In genomic region chr7:72206841-72207240, GRCm38 (mm10) we compare ENCODE assay signal across 19 mouse cellular contexts.
A peak's percentile ranks its signal among the peaks of the same experiment; 100 is the strongest.
DNase-seq lines count a peak whose midpoint lies in the region; ATAC-seq lines count a peak whose summit lies in the region.
"Had no signal": no experiment of that assay in that cellular context is flagged by ENCODE, and none has a peak within 500 bp of the region (broad histone marks: within the 10 kb centered on the region; RNA-seq: fewer than 3 reads in every experiment).

No protein-coding gene starts in this region.

- no peak overlapping the region for H3K4me3 ChIP-seq in kidney, embryonic 16.5 days (ENCODE audit: low read length)
- no peak overlapping the region for H3K4me3 ChIP-seq in limb, embryonic 11.5 days (ENCODE audit: low read depth, low read length)
- H3K4me3 ChIP-seq: hindbrain, embryonic 12.5 days; stomach, embryonic 15.5 days had no signal

- DNase-seq in kidney, adult 18-20 months = no peak
- peak; percentile 42 for DNase-seq in brain, adult 2 months (ENCODE audit: low read depth, low spot score)
- DNase-seq in embryo, embryonic 10.5 days (ENCODE audit: low spot score) = peak; percentile 40
- peak; percentile 62 for DNase-seq in limb, embryonic 11.5 days (ENCODE audit: low spot score)
- no peak for DNase-seq in spleen, postnatal 10 days (ENCODE audit: low spot score in 2 of 2)
- no peak for DNase-seq in adrenal gland, postnatal 4 days (ENCODE audit: low spot score in 2 of 2)
- DNase-seq: adrenal gland, postnatal 14 days; cerebellum, adult 2 months; liver; liver, postnatal 0 days; midbrain, embryonic 14.5 days; spleen, adult 18-20 months had no signal

- peaks cover 28% of the 10 kb centered on the region for H3K4me1 ChIP-seq in kidney, embryonic 16.5 days (ENCODE audit: insufficient read depth, low read length)
- peaks cover 3% of the 10 kb centered on the region; the same call in 1 of the 2 replicates for H3K4me1 ChIP-seq in limb, embryonic 11.5 days (ENCODE audit: control insufficient read depth, insufficient read depth, low read length)
- H3K4me1 ChIP-seq: hindbrain, embryonic 12.5 days; stomach, embryonic 15.5 days had no signal

- H3K9me3 ChIP-seq in kidney, embryonic 16.5 days (ENCODE audit: low read length) = no peaks in the 10 kb centered on the region
- no peaks in the 10 kb centered on the region for H3K9me3 ChIP-seq in limb, embryonic 11.5 days (ENCODE audit: control insufficient read depth, low read length)
- H3K9me3 ChIP-seq: hindbrain, embryonic 12.5 days; stomach, embryonic 15.5 days had no signal

- no peak overlapping the region for H3K9ac ChIP-seq in kidney, embryonic 16.5 days (replicated peaks; ENCODE audit: low read length)
- no peak overlapping the region for H3K9ac ChIP-seq in limb, embryonic 11.5 days (ENCODE audit: low read length)
- H3K9ac ChIP-seq: hindbrain, embryonic 12.5 days; liver, postnatal 0 days; stomach, embryonic 15.5 days had no signal

- WGBS in kidney, embryonic 16.5 days = 20% methylated on average over 6 of the region's 6 CpGs
- WGBS in limb, embryonic 11.5 days = 4% methylated on average over 6 of the region's 6 CpGs

- H3K27me3 ChIP-seq in kidney, embryonic 16.5 days (ENCODE audit: insufficient read depth, low read length) = no peaks in the 10 kb centered on the region
- no peaks in the 10 kb centered on the region for H3K27me3 ChIP-seq in limb, embryonic 11.5 days (ENCODE audit: control insufficient read depth, insufficient read depth, low read length)
- H3K27me3 ChIP-seq: hindbrain, embryonic 12.5 days; Patski; stomach, embryonic 15.5 days had no signal

- H3K4me2 ChIP-seq in kidney, embryonic 16.5 days (replicated peaks; ENCODE audit: low read depth, low read length) = 0 out of 2 replicates have a peak overlapping the region, but pooled peaks have one; percentile 10
- no peak overlapping the region for H3K4me2 ChIP-seq in limb, embryonic 11.5 days (ENCODE audit: low read depth, severe bottlenecking)
- H3K4me2 ChIP-seq: hindbrain, embryonic 12.5 days; stomach, embryonic 15.5 days had no signal

- H3K27ac ChIP-seq in kidney, embryonic 16.5 days (ENCODE audit: low read length) = peak overlapping the region; percentile 78
- H3K27ac ChIP-seq in limb, embryonic 11.5 days (replicated peaks; ENCODE audit: low read depth, low read length) = no peak overlapping the region
- H3K27ac ChIP-seq: hindbrain, embryonic 12.5 days; macrophage; stomach, embryonic 15.5 days had no signal

- peak; percentile 75 for ATAC-seq in kidney, embryonic 16.5 days (ENCODE audit: low FRiP score, low TSS enrichment)
- ATAC-seq in limb, embryonic 11.5 days (ENCODE audit: insufficient number of reproducible peaks, low FRiP score, low TSS enrichment, low read depth) = no peak
- ATAC-seq: activated CD4-positive, CD25-positive, alpha-beta regulatory T cell, adult 4 months; inflammation-experienced regulatory T-cells, adult 6 months; liver, postnatal 0 days; Patski had no signal

- H3K36me3 ChIP-seq in kidney, embryonic 16.5 days (ENCODE audit: insufficient read depth, low read length) = no peaks in the 10 kb centered on the region
- H3K36me3 ChIP-seq in limb, embryonic 11.5 days (ENCODE audit: control insufficient read depth, insufficient read depth, low read length) = no peaks in the 10 kb centered on the region
- H3K36me3 ChIP-seq: hindbrain, embryonic 12.5 days; stomach, embryonic 15.5 days had no signal

Comparison
In these comparisons a context has a peak if more than half of its experiments do, and no peak if none do; other contexts are left out.
1. DNase-seq: peak in brain, adult 2 months (single experiment), embryo, embryonic 10.5 days (single experiment) and limb, embryonic 11.5 days (single experiment); none in kidney, adult 18-20 months (single experiment), spleen, postnatal 10 days (0 of 2) and adrenal gland, postnatal 4 days (0 of 2).